Mouse (Mus musculus) cerebellum, postnatal 36 days (tissue): ENCODE measurements around the gene Nt5c3b.

Experiments
- DNase-seq, 2 experiments: peaks; one replicate each; pipeline ENCODE4 v3.0.0; 2021 to 2022; ENCODE audit warnings: mixed read lengths in 2 of 2

The Nt5c3b gene

GRCm38 (mm10) chr11:100426820-100427219 is 14.8 kb downstream of the Nt5c3b start:
- no peak for DNase-seq

- DNase-seq = peak; percentile 76 to 81
These were observed 15.8 kb downstream of the Nt5c3b start for GRCm38 (mm10) chr11:100425851-100426250.

- no peak for DNase-seq
These were observed 17.8 kb downstream of the Nt5c3b start for GRCm38 (mm10) chr11:100423836-100424235.

GRCm38 (mm10) chr11:100421537-100421936 is 20.1 kb downstream of the Nt5c3b start:
- no peak for DNase-seq

- peak in 1 of 2 experiments; percentile 19 for DNase-seq
These were observed 26.4 kb downstream of the Nt5c3b start, which contains the start of gene Fkbp10 for GRCm38 (mm10) chr11:100414914-100415822. Gene Fkbp10, plus strand, starts transcription at chr11:100415697.

- DNase-seq = peak; percentile 83 to 90
These were observed 27.3 kb downstream of the Nt5c3b start, which contains the start of gene P3h4 for GRCm38 (mm10) chr11:100414021-100414913. Gene P3h4, minus strand, starts transcription at chr11:100414836.

GRCm38 (mm10) chr11:100413541-100413940 is 28.1 kb downstream of the Nt5c3b start:
- no peak for DNase-seq

- no peak for DNase-seq
These were observed 29.9 kb downstream of the Nt5c3b start for GRCm38 (mm10) chr11:100411736-100412135.

- DNase-seq = peak in 1 of 2 experiments; percentile 35
These were observed 31.9 kb downstream of the Nt5c3b start for GRCm38 (mm10) chr11:100409686-100410085.

GRCm38 (mm10) chr11:100408835-100409462 is 32.7 kb downstream of the Nt5c3b start:
- DNase-seq = no peak

GRCm38 (mm10) chr11:100408076-100408834 is 33.4 kb downstream of the Nt5c3b start:
- DNase-seq = peak; percentile 78 to 81

- DNase-seq = peak; percentile 85 to 89
These were observed 34.5 kb downstream of the Nt5c3b start for GRCm38 (mm10) chr11:100406995-100407705.

GRCm38 (mm10) chr11:100406273-100406672 is 35.3 kb downstream of the Nt5c3b start:
- DNase-seq = peak in 1 of 2 experiments; percentile 55

GRCm38 (mm10) chr11:100404456-100405074 is 37.0 kb downstream of the Nt5c3b start:
- no peak for DNase-seq

- no peak for DNase-seq
These were observed 38.0 kb downstream of the Nt5c3b start for GRCm38 (mm10) chr11:100403445-100404134.

GRCm38 (mm10) chr11:100402682-100403081 is 38.9 kb downstream of the Nt5c3b start:
- no peak for DNase-seq

- no peak for DNase-seq
These were observed 39.4 kb downstream of the Nt5c3b start for GRCm38 (mm10) chr11:100402240-100402639.

- no peak for DNase-seq
These were observed 40.8 kb downstream of the Nt5c3b start for GRCm38 (mm10) chr11:100400842-100401241.

- DNase-seq = no peak
These were observed 41.7 kb downstream of the Nt5c3b start for GRCm38 (mm10) chr11:100399727-100400538.
